Mouse (Mus musculus): Measurements from ENCODE around the gene Sec23b.

GRCm38 (mm10) chr2:144635644-144636320, 79.8 kb downstream of the Sec23b start:
- no peak for TF ChIP-seq TAL1 (IDR thresholded peaks at IDR 0.05; ENCODE audit: low read length)
- no peak for TF ChIP-seq GATA1 (IDR thresholded peaks at IDR 0.05; ENCODE audit: low read length)
